ENCODE assay signal across 25 mouse cellular contexts in genomic region chr5:45685243-45685642, GRCm38 (mm10). TPM values are rescaled to one million over a fixed set of nuclear protein-coding genes. Genes with fewer than 3 reads are reported as not detected.
"Had no signal": no experiment of that assay in that cellular context is flagged by ENCODE, and none has a peak within 500 bp of the region (broad histone marks: within the 10 kb centered on the region; RNA-seq: fewer than 3 reads in every experiment).

No protein-coding gene starts in this region.

- H3K27ac ChIP-seq: heart, embryonic 10.5 days; hindbrain, embryonic 13.5 days; hindbrain, embryonic 15.5 days; hindbrain, postnatal 0 days; intestine, embryonic 15.5 days; limb, embryonic 13.5 days; limb, embryonic 15.5 days; liver, embryonic 12.5 days; liver, embryonic 14.5 days had no signal

- H3K27me3 ChIP-seq: heart, embryonic 12.5 days; hindbrain, embryonic 13.5 days; hindbrain, embryonic 15.5 days; intestine, embryonic 15.5 days; limb, embryonic 13.5 days; limb, embryonic 15.5 days; liver, embryonic 12.5 days had no signal

- ATAC-seq: hindbrain, postnatal 0 days; intestine, embryonic 15.5 days; intestine, postnatal 0 days; liver, embryonic 12.5 days had no signal

- H3K4me3 ChIP-seq: heart, embryonic 10.5 days; heart, embryonic 12.5 days; hindbrain, embryonic 13.5 days; hindbrain, embryonic 15.5 days; intestine, embryonic 15.5 days; limb, embryonic 13.5 days; limb, embryonic 15.5 days; liver, embryonic 12.5 days had no signal

- DNase-seq: gastrocnemius, postnatal 14 days; gastrocnemius, postnatal 36 days; heart, adult 18-20 months; heart, postnatal 10 days; kidney, adult 18-20 months; kidney, adult 8-10 months; kidney, postnatal 14 days; kidney, postnatal 36 days; layer of hippocampus, adult 9-11 months; layer of hippocampus, postnatal 36 days; left cerebral cortex, postnatal 4 days had no signal

- H3K36me3 ChIP-seq: hindbrain, embryonic 13.5 days; hindbrain, embryonic 15.5 days had no signal

- H3K9ac ChIP-seq: heart, embryonic 12.5 days; hindbrain, embryonic 13.5 days; hindbrain, embryonic 15.5 days; intestine, embryonic 15.5 days; limb, embryonic 13.5 days; limb, embryonic 15.5 days; liver, embryonic 12.5 days; liver, embryonic 14.5 days had no signal

- H3K9me3 ChIP-seq: heart, embryonic 10.5 days; heart, embryonic 12.5 days; hindbrain, embryonic 13.5 days; hindbrain, embryonic 15.5 days; intestine, embryonic 15.5 days; limb, embryonic 13.5 days; limb, embryonic 15.5 days; liver, embryonic 12.5 days had no signal

- H3K4me1 ChIP-seq: heart, embryonic 10.5 days; heart, embryonic 12.5 days; hindbrain, embryonic 13.5 days; hindbrain, embryonic 15.5 days; intestine, embryonic 15.5 days; limb, embryonic 13.5 days; limb, embryonic 15.5 days had no signal

- H3K4me2 ChIP-seq: heart, embryonic 12.5 days; hindbrain, embryonic 13.5 days; hindbrain, embryonic 15.5 days; intestine, embryonic 15.5 days; limb, embryonic 13.5 days; limb, embryonic 15.5 days; liver, embryonic 12.5 days had no signal

RNA-seq across cellular contexts. Expression of gene Ncapg, which starts 15.5 kb away (rescaled TPM):
- total RNA-seq: gastrocnemius, adult 18-20 months; gastrocnemius, adult 8-10 months had no signal

RNA-seq across cellular contexts. Expression of gene Fam184b, which starts 45.8 kb away (rescaled TPM):
- total RNA-seq: hematopoietic stem cell, adult 5-6 weeks had no signal
